Mouse (Mus musculus) monocyte, adult 5-6 weeks (primary cell): ENCODE results near the gene Gm10100. TPM values are rescaled to one million over a fixed set of nuclear protein-coding genes. Genes with fewer than 3 reads are reported as not detected.
"Not testable (repeated sequence)": the region's sequence is repeated elsewhere in the genome, so short reads cannot be mapped to it uniquely, and the experiment has no call there.

Experiments used
- ATAC-seq: fragments of 153-309, 156-312 bp; replicated peaks from 2 replicates; pipeline ENCODE4 v1.8.0; 2017; ENCODE audit warnings: mild to moderate bottlenecking; ENCODE audit not compliant: low TSS enrichment, insufficient number of reproducible peaks, severe bottlenecking, poor library complexity, low FRiP score
- total RNA-seq: library from RNA; stranded (forward); fragments of 200-1000, 200-491, 200-594 nt; gene quantifications from 3 replicates; pipeline ENCODE4 v1.2.3, GENCODE M21; 2017

Gm10100 gene
- total RNA-seq, 1 experiment from 2014 or later = not detected

- not testable (repeated sequence) for ATAC-seq
These were observed 15.8 kb downstream of the Gm10100 start, which contains the start of gene Gm18596 for GRCm38 (mm10) chr10:77741924-77742688. TSS of gene Gm18596 (minus strand) at chr10:77742638.

DNA sequence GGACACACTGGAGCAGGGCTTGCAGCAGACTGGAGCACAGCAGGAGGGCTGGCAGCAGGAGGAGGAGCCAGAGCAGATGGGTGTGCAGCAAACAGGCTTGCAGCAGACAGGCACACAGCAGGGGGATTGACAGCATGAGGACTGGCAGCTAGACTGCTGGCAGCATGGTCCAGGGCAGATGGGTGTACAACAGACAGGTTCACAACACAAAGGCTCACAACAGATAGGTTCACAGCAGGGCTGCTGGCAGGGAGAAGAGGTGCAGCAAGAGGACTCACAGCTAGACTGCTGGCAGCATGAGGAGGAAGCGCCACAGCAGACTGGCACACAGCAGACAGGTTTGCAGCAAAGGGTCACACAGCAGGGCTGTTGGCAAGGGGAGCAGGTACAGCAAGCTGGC, 24.4 kb downstream of the Gm10100 start:
- not testable (repeated sequence) for ATAC-seq

GRCm38 (mm10) chr10:77751254-77751653, 25.0 kb downstream of the Gm10100 start, which contains the start of gene Gm9736:
TSS of gene Gm9736 (minus strand) at chr10:77751354.
- not testable (repeated sequence) for ATAC-seq

- not testable (repeated sequence) for ATAC-seq
These were observed 26.0 kb downstream of the Gm10100 start for GRCm38 (mm10) chr10:77752312-77752711.

- ATAC-seq = no peak
These were observed 27.2 kb downstream of the Gm10100 start for GRCm38 (mm10) chr10:77753448-77753847.

GRCm38 (mm10) chr10:77759582-77759981, 33.3 kb downstream of the Gm10100 start, which contains the start of gene Gm3233:
TSS of gene Gm3233 (minus strand) at chr10:77759682.
- ATAC-seq = not testable (repeated sequence)

- ATAC-seq = no peak
These were observed 43.4 kb downstream of the Gm10100 start for GRCm38 (mm10) chr10:77769727-77770126.

DNA sequence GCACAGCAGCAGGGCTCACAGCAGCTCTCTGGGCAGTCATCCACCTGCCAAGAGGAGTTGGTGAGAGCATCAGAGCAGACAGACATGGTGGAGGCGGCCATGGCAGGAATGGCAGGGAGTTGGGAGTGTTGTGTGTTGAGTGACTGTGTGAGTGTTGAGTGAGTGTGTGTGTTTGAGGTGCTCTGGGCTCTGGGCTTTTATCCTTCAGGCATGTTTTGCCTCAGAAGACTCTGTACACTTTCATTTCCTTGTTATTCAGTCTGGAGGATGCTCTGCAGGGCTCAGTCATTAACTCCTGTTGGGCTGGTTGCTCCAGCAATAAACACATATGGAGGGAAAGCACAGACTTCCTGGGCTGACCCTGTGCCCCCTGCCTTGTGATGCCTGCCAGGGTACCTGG, 44.9 kb downstream of the Gm10100 start, which contains the start of gene Gm3238:
Gene Gm3238, minus strand, starts transcription at position 101 of the 400 bp plus-strand sequence.
- not testable (repeated sequence) for ATAC-seq

- not testable (repeated sequence) for ATAC-seq
These were observed 45.9 kb downstream of the Gm10100 start for GRCm38 (mm10) chr10:77772142-77772541.

Other genes starting within 250 kb of the Gm10100 start
- 24.9 to 35.4 TPM (median 27.8 TPM) in 3 replicates for gene Fam207a, start 210.7 kb upstream of the Gm10100 start, total RNA-seq
- 1,034 to 1,189 TPM (median 1,065 TPM) in 3 replicates for gene Itgb2, start 196.2 kb upstream of the Gm10100 start, total RNA-seq
- 79.9 to 128 TPM (median 104 TPM) in 3 replicates for gene Pttg1ip, start 144.8 kb upstream of the Gm10100 start, total RNA-seq
- gene Sumo3, start 120.4 kb upstream of the Gm10100 start, total RNA-seq = 84.2 to 128 TPM (median 126 TPM) in 3 replicates
- 1.7 to 5.5 TPM in 2 of 3 replicates, not detected in the other for gene Gm49325, start 120.3 kb upstream of the Gm10100 start, total RNA-seq
- gene Ube2g2, start 104.2 kb upstream of the Gm10100 start, total RNA-seq = 60.6 to 127 TPM (median 70.3 TPM) in 3 replicates
- not detected in 3 replicates for gene Tspear, start 39.9 kb upstream of the Gm10100 start, total RNA-seq
- not detected in 3 replicates for gene Gm19402, start 35.7 kb upstream of the Gm10100 start, total RNA-seq
- gene Gm9508, start 29.3 kb upstream of the Gm10100 start, total RNA-seq = not detected in 3 replicates
- gene Gm10272, start 19.9 kb upstream of the Gm10100 start, total RNA-seq = not detected in 3 replicates
- not detected in 3 replicates for gene Gm10024, start 15.0 kb upstream of the Gm10100 start, total RNA-seq
- not detected in 3 replicates for gene Gm10142, start 10.7 kb upstream of the Gm10100 start, total RNA-seq
- not detected in 3 replicates for gene Krtap12-1, start 5.9 kb upstream of the Gm10100 start, total RNA-seq
- gene Gm18596, start 16.2 kb downstream of the Gm10100 start, total RNA-seq = not detected in 3 replicates
- gene Gm9736, start 24.9 kb downstream of the Gm10100 start, total RNA-seq = not detected in 3 replicates
- not detected in 3 replicates for gene Gm3233, start 33.2 kb downstream of the Gm10100 start, total RNA-seq
- not detected in 3 replicates for gene Gm3238, start 44.8 kb downstream of the Gm10100 start, total RNA-seq
- gene Gm7138, start 50.5 kb downstream of the Gm10100 start, total RNA-seq = not detected in 3 replicates
- not detected in 3 replicates for gene Gm3250, start 56.1 kb downstream of the Gm10100 start, total RNA-seq
- gene Gm7137, start 61.7 kb downstream of the Gm10100 start, total RNA-seq = not detected in 3 replicates
- not detected in 3 replicates for gene Gm9639, start 68.6 kb downstream of the Gm10100 start, total RNA-seq
- gene Gm19668, start 72.6 kb downstream of the Gm10100 start, total RNA-seq = not detected in 3 replicates
- not detected in 3 replicates for gene Gm9507, start 85.4 kb downstream of the Gm10100 start, total RNA-seq
- gene Gm2696, start 88.2 kb downstream of the Gm10100 start, total RNA-seq = not detected in 3 replicates
- not detected in 3 replicates for gene Krtap10-4, start 100.6 kb downstream of the Gm10100 start, total RNA-seq
- not detected in 3 replicates for gene Krtap10-10, start 109.5 kb downstream of the Gm10100 start, total RNA-seq
- not detected in 3 replicates for gene Gm36176, start 120.3 kb downstream of the Gm10100 start, total RNA-seq
- not detected in 3 replicates for gene Gm10318, start 126.4 kb downstream of the Gm10100 start, total RNA-seq
- gene Gm3285, start 135.5 kb downstream of the Gm10100 start, total RNA-seq = not detected in 3 replicates
- gene Lrrc3, start 176.1 kb downstream of the Gm10100 start, total RNA-seq = not detected in 3 replicates
- gene Trpm2, start 244.1 kb downstream of the Gm10100 start, total RNA-seq = 27.0 to 37.5 TPM (median 35.8 TPM) in 3 replicates